26 mouse cellular contexts compared by ENCODE assay signal in genomic region chr2:55569291-55569690, GRCm38 (mm10).
"Had no signal": no experiment of that assay in that cellular context is flagged by ENCODE, and none has a peak within 500 bp of the region (broad histone marks: within the 10 kb centered on the region; RNA-seq: fewer than 3 reads in every experiment).

No protein-coding gene starts in this region.

- H3K4me2 ChIP-seq: heart, embryonic 12.5 days; hindbrain, embryonic 12.5 days; hindbrain, embryonic 14.5 days; intestine, embryonic 15.5 days; limb, embryonic 12.5 days; liver, embryonic 11.5 days; liver, embryonic 13.5 days had no signal

- DNase-seq: gastrocnemius, adult 2 months; gastrocnemius, postnatal 10 days; gastrocnemius, postnatal 25 days; heart, adult 18-20 months; heart, postnatal 10 days; heart, postnatal 4 days; kidney, adult 18-20 months; kidney, adult 8-10 months; kidney, postnatal 10 days; kidney, postnatal 25 days; kidney, postnatal 4 days; liver; liver, embryonic 13.5 days had no signal

- H3K9me3 ChIP-seq: heart, embryonic 10.5 days; heart, embryonic 12.5 days; hindbrain, embryonic 10.5 days; hindbrain, embryonic 12.5 days; intestine, embryonic 15.5 days; limb, embryonic 10.5 days; limb, embryonic 12.5 days; liver, embryonic 13.5 days had no signal

- H3K4me1 ChIP-seq: heart, embryonic 10.5 days; heart, embryonic 12.5 days; hindbrain, embryonic 10.5 days; hindbrain, embryonic 12.5 days; intestine, embryonic 15.5 days; limb, embryonic 10.5 days; limb, embryonic 12.5 days; liver, embryonic 13.5 days had no signal

- ATAC-seq: hindbrain, embryonic 16.5 days; inflammation-experienced regulatory T-cells, adult 6 months; intestine, embryonic 15.5 days had no signal

- H3K4me3 ChIP-seq: gastrocnemius, adult 2 months; heart, embryonic 10.5 days; heart, embryonic 12.5 days; hindbrain, embryonic 10.5 days; hindbrain, embryonic 12.5 days; intestine, embryonic 15.5 days; layer of hippocampus, adult 2 months; left cerebral cortex, adult 2 months; limb, embryonic 10.5 days; limb, embryonic 12.5 days; liver, embryonic 13.5 days had no signal

- H3K27me3 ChIP-seq: heart, embryonic 12.5 days; hindbrain, embryonic 12.5 days; intestine, embryonic 15.5 days; limb, embryonic 12.5 days; liver, embryonic 13.5 days had no signal

- H3K36me3 ChIP-seq: heart, embryonic 10.5 days; heart, embryonic 12.5 days; hindbrain, embryonic 10.5 days; hindbrain, embryonic 12.5 days; intestine, embryonic 15.5 days; limb, embryonic 10.5 days; limb, embryonic 12.5 days; liver, embryonic 13.5 days had no signal

- H3K9ac ChIP-seq: heart, embryonic 12.5 days; hindbrain, embryonic 12.5 days; hindbrain, embryonic 14.5 days; intestine, embryonic 15.5 days; limb, embryonic 12.5 days; liver, embryonic 13.5 days had no signal

- H3K27ac ChIP-seq: gastrocnemius, adult 2 months; heart, embryonic 10.5 days; hindbrain, embryonic 10.5 days; hindbrain, embryonic 12.5 days; hindbrain, embryonic 14.5 days; intestine, embryonic 15.5 days; layer of hippocampus, adult 2 months; left cerebral cortex, adult 2 months; limb, embryonic 10.5 days; limb, embryonic 12.5 days; liver, embryonic 13.5 days had no signal
